Mouse (Mus musculus) neural tube, embryonic 15.5 days (tissue): ENCODE data around the gene Ndufa4. TPM values are rescaled to one million over a fixed set of nuclear protein-coding genes. Genes with fewer than 3 reads are reported as not detected.

Source experiments
- ATAC-seq: fragments of 200-750 bp; cut with Nextera tagmentation; 2 replicates; pipeline ENCODE4 v1.8.0; 2017; ENCODE audit warnings: mild to moderate bottlenecking, moderate TSS enrichment, moderate library complexity; ENCODE audit not compliant: low FRiP score
- H3K27ac ChIP-seq: fragments of 300-500 bp; sonication (generic); replicated peaks from 2 replicates; pipeline ENCODE4 v1.5.1; 2015; ENCODE audit warnings: mild to moderate bottlenecking, inconsistent platforms
- H3K27me3 ChIP-seq: fragments of 300-500 bp; sonication (generic); replicated peaks from 2 replicates; pipeline ENCODE4 v1.6.1; 2015; ENCODE audit warnings: inconsistent platforms
- H3K36me3 ChIP-seq: fragments of 300-500 bp; sonication (generic); 2 replicates; pipeline ENCODE4 v1.6.1; 2015; ENCODE audit warnings: inconsistent platforms
- H3K4me1 ChIP-seq: fragments of 300-500 bp; sonication (generic); 2 replicates; pipeline ENCODE4 v1.6.1; 2015; ENCODE audit warnings: inconsistent platforms
- H3K4me2 ChIP-seq: fragments of 300-500 bp; sonication (generic); 2 replicates; pipeline ENCODE4 v1.6.1; 2015; ENCODE audit warnings: inconsistent platforms, mild to moderate bottlenecking, moderate library complexity
- H3K4me3 ChIP-seq: fragments of 300-500 bp; sonication (generic); replicated peaks from 2 replicates; pipeline ENCODE4 v1.5.1; 2015; ENCODE audit warnings: mild to moderate bottlenecking, inconsistent platforms
- H3K9ac ChIP-seq: fragments of 300-500 bp; sonication (generic); replicated peaks from 2 replicates; pipeline ENCODE4 v1.6.1; 2015; ENCODE audit warnings: mild to moderate bottlenecking, inconsistent platforms
- H3K9me3 ChIP-seq: fragments of 300-500 bp; sonication (generic); replicated peaks from 2 replicates; pipeline ENCODE4 v1.6.1; 2016; ENCODE audit warnings: inconsistent platforms
- WGBS: fragments of 180-500 bp; shearing (Covaris S2); methylation state at CpG from one replicate; pipeline ENCODE4 v1.1.7; 2015; ENCODE audit warnings: mixed read lengths; 5-methylcytosine and 5-hydroxymethylcytosine counted together
- polyA plus RNA-seq: library from polyadenylated mRNA; unstranded; fragments of >200 nt; fragmentation: Nextera tagmentation; extraction: Ambion mirVana; gene quantifications from 2 replicates; pipeline ENCODE4 v1.2.1, GENCODE M21; 2015

Gene Ndufa4
- 1,257 and 1,503 TPM in 2 replicates for polyA plus RNA-seq

- under 1% methylated on average over 59 of the region's 59 CpGs for WGBS
- Histone ChIP-seq H3K36me3 (peaks cover 13% of the 10 kb centered on the region), H3K4me2 (peak within 1 kb of the TSS; percentile 61), H3K9me3 (no peaks in the 10 kb centered on the region), H3K27me3 (no peaks in the 10 kb centered on the region), H3K4me3 (peak within 1 kb of the TSS; percentile 87), H3K9ac (peak within 1 kb of the TSS; percentile 89), H3K4me1 (peaks cover 23% of the 10 kb centered on the region), H3K27ac (peak within 1 kb of the TSS; percentile 84)
- peak; percentile 97 for ATAC-seq
Measured at GRCm38 (mm10) chr6:11907269-11908032, at the start of gene Ndufa4, which contains the start of gene Phf14. TSS of gene Ndufa4 (minus strand) at chr6:11907497. TSS of gene Phf14 (plus strand) at chr6:11907809.

GRCm38 (mm10) chr6:11948100-11948499 is 40.8 kb upstream of the Ndufa4 start:
- H3K9me3 ChIP-seq = no peaks in the 10 kb centered on the region
- WGBS = 95% methylated on average over 1 of the region's 1 CpGs
- no peaks in the 10 kb centered on the region for H3K4me1 ChIP-seq
- no peak overlapping the region for H3K4me3 ChIP-seq
- no peak overlapping the region for H3K27ac ChIP-seq
- no peak overlapping the region for H3K4me2 ChIP-seq
- H3K27me3 ChIP-seq = no peaks in the 10 kb centered on the region
- no peak overlapping the region for H3K9ac ChIP-seq
- ATAC-seq = no peak
- H3K36me3 ChIP-seq = peaks cover 7% of the 10 kb centered on the region

- Histone ChIP-seq H3K4me1 (no peaks in the 10 kb centered on the region), H3K4me3 (no peak overlapping the region), H3K9ac (no peak overlapping the region), H3K27me3 (no peaks in the 10 kb centered on the region), H3K27ac (no peak overlapping the region), H3K36me3 (peaks cover 11% of the 10 kb centered on the region), H3K4me2 (no peak overlapping the region), H3K9me3 (no peaks in the 10 kb centered on the region)
- WGBS = 92% methylated on average over 4 of the region's 4 CpGs
- ATAC-seq = peak; percentile 24; the same call in 1 of the 2 replicates
Measured at GRCm38 (mm10) chr6:11942089-11942488, 34.8 kb upstream of the Ndufa4 start.

GRCm38 (mm10) chr6:11940895-11941294 is 33.6 kb upstream of the Ndufa4 start:
- Histone ChIP-seq H3K36me3 (peaks cover 11% of the 10 kb centered on the region), H3K4me1 (no peaks in the 10 kb centered on the region), H3K27me3 (no peaks in the 10 kb centered on the region), H3K9me3 (no peaks in the 10 kb centered on the region), H3K9ac (no peak overlapping the region), H3K4me3 (no peak overlapping the region), H3K27ac (no peak overlapping the region), H3K4me2 (no peak overlapping the region)
- ATAC-seq = no peak

- ATAC-seq = no peak
Measured at GRCm38 (mm10) chr6:11933403-11933802, 26.1 kb upstream of the Ndufa4 start.

GRCm38 (mm10) chr6:11927485-11927884 is 20.2 kb upstream of the Ndufa4 start:
- no peak overlapping the region for H3K27ac ChIP-seq
- H3K36me3 ChIP-seq = no peaks in the 10 kb centered on the region
- no peak for ATAC-seq
- 89% methylated on average over 6 of the region's 6 CpGs for WGBS
- no peaks in the 10 kb centered on the region for H3K9me3 ChIP-seq
- H3K27me3 ChIP-seq = no peaks in the 10 kb centered on the region
- peak overlapping the region; percentile 74 for H3K4me3 ChIP-seq
- H3K4me1 ChIP-seq = peaks cover 29% of the 10 kb centered on the region
- peak overlapping the region; percentile 60 for H3K4me2 ChIP-seq
- H3K9ac ChIP-seq = no peak overlapping the region

More at GRCm38 (mm10) chr6:11933403-11933802, 26.1 kb upstream of the Ndufa4 start:
- 95% methylated on average over 7 of the region's 7 CpGs for WGBS
- peaks cover 8% of the 10 kb centered on the region for H3K4me1 ChIP-seq
- no peak overlapping the region for H3K4me3 ChIP-seq
- H3K27me3 ChIP-seq = no peaks in the 10 kb centered on the region
- no peaks in the 10 kb centered on the region for H3K36me3 ChIP-seq
- no peak overlapping the region for H3K9ac ChIP-seq
- H3K9me3 ChIP-seq = no peaks in the 10 kb centered on the region
- H3K27ac ChIP-seq = no peak overlapping the region
- no peak overlapping the region for H3K4me2 ChIP-seq

- H3K27ac ChIP-seq = peak overlapping the region; percentile 97
- H3K9ac ChIP-seq = peak overlapping the region; percentile 90
- H3K36me3 ChIP-seq = no peaks in the 10 kb centered on the region
- peak overlapping the region; percentile 60 for H3K4me2 ChIP-seq
- no peaks in the 10 kb centered on the region for H3K27me3 ChIP-seq
- H3K4me3 ChIP-seq = peak overlapping the region; percentile 74
- peak; percentile 88 for ATAC-seq
- under 1% methylated on average over 38 of the region's 40 CpGs for WGBS
- peaks cover 29% of the 10 kb centered on the region for H3K4me1 ChIP-seq
- H3K9me3 ChIP-seq = no peaks in the 10 kb centered on the region
Measured at GRCm38 (mm10) chr6:11926082-11926595, 18.8 kb upstream of the Ndufa4 start.

GRCm38 (mm10) chr6:11925496-11926041 is 18.3 kb upstream of the Ndufa4 start:
- peaks cover 29% of the 10 kb centered on the region for H3K4me1 ChIP-seq
- no peaks in the 10 kb centered on the region for H3K36me3 ChIP-seq
- H3K4me2 ChIP-seq = peak overlapping the region; percentile 60
- H3K9me3 ChIP-seq = no peaks in the 10 kb centered on the region
- no peaks in the 10 kb centered on the region for H3K27me3 ChIP-seq
- peak overlapping the region; percentile 74 for H3K4me3 ChIP-seq
- WGBS = under 1% methylated on average over 20 of the region's 20 CpGs
- peak overlapping the region; percentile 90 for H3K9ac ChIP-seq
- peak overlapping the region; percentile 97 for H3K27ac ChIP-seq
- ATAC-seq = peak; percentile 97

- Histone ChIP-seq H3K36me3 (peaks cover 12% of the 10 kb centered on the region), H3K4me1 (peaks cover 23% of the 10 kb centered on the region), H3K27me3 (no peaks in the 10 kb centered on the region), H3K27ac (peak overlapping the region; percentile 84; the same call in 1 of the 2 replicates), H3K9ac (peak overlapping the region; percentile 89), H3K4me3 (peak overlapping the region; percentile 87), H3K9me3 (no peaks in the 10 kb centered on the region), H3K4me2 (peak overlapping the region; percentile 61)
- ATAC-seq = no peak
- 34% methylated on average over 7 of the region's 7 CpGs for WGBS
Measured at GRCm38 (mm10) chr6:11908170-11908569, 873 bp upstream of the Ndufa4 start.

GRCm38 (mm10) chr6:11906890-11907268 is 418 bp downstream of the Ndufa4 start:
- peak overlapping the region; percentile 89 for H3K9ac ChIP-seq
- H3K4me1 ChIP-seq = peaks cover 23% of the 10 kb centered on the region
- peak overlapping the region; percentile 84 for H3K27ac ChIP-seq
- peak overlapping the region; percentile 87 for H3K4me3 ChIP-seq
- peak overlapping the region; percentile 61 for H3K4me2 ChIP-seq
- peak; percentile 33; the same call in 1 of the 2 replicates for ATAC-seq
- H3K9me3 ChIP-seq = no peaks in the 10 kb centered on the region
- under 1% methylated on average over 5 of the region's 5 CpGs for WGBS
- no peaks in the 10 kb centered on the region for H3K27me3 ChIP-seq
- H3K36me3 ChIP-seq = peaks cover 15% of the 10 kb centered on the region

GRCm38 (mm10) chr6:11900809-11901310 is 6.4 kb downstream of the Ndufa4 start:
- Histone ChIP-seq H3K9ac (no peak overlapping the region), H3K36me3 (peaks cover 39% of the 10 kb centered on the region), H3K27ac (no peak overlapping the region), H3K4me2 (no peak overlapping the region), H3K27me3 (no peaks in the 10 kb centered on the region), H3K4me3 (no peak overlapping the region), H3K9me3 (no peaks in the 10 kb centered on the region), H3K4me1 (peaks cover 8% of the 10 kb centered on the region)
- WGBS = 95% methylated on average over 4 of the region's 4 CpGs
- no peak for ATAC-seq
